Mouse (Mus musculus): ENCODE measurements around the gene Gpat3. TPM values are rescaled to one million over a fixed set of nuclear protein-coding genes. Genes with fewer than 3 reads are reported as not detected.

Gpat3 gene
- polyA plus RNA-seq, 1 experiment from 2014 or later = 1.6 TPM

- no peak overlapping the region for H3K9ac ChIP-seq (ENCODE audit: low read depth, low read length)
- WGBS = 22% methylated on average over 15 of the region's 15 CpGs
- H3K4me3 ChIP-seq (ENCODE audit: low read length) = no peak overlapping the region
Observed at GRCm38 (mm10) chr5:100917252-100917774, 71.8 kb downstream of the Gpat3 start.

GRCm38 (mm10) chr5:100919069-100919468 is 73.6 kb downstream of the Gpat3 start:
- no peak overlapping the region for H3K9ac ChIP-seq (ENCODE audit: low read depth, low read length)
- H3K4me2 ChIP-seq (ENCODE audit: low read length) = no peak overlapping the region
- no peaks in the 10 kb centered on the region for H3K9me3 ChIP-seq (ENCODE audit: control insufficient read depth, low read length)
- H3K4me1 ChIP-seq (ENCODE audit: control insufficient read depth, insufficient read depth, low read depth, low read length) = no peaks in the 10 kb centered on the region
- H3K4me3 ChIP-seq (ENCODE audit: low read length) = no peak overlapping the region
- no peak overlapping the region for H3K27ac ChIP-seq (ENCODE audit: low read depth, low read length)
- WGBS = 19% methylated on average over 9 of the region's 9 CpGs
- H3K36me3 ChIP-seq (ENCODE audit: control insufficient read depth, insufficient read depth, low read length) = no peaks in the 10 kb centered on the region
- peaks cover 9% of the 10 kb centered on the region for H3K27me3 ChIP-seq (replicated peaks; ENCODE audit: control insufficient read depth, insufficient read depth, low read length)
- peak; percentile 52; the same call in 1 of the 2 replicates for ATAC-seq

More at GRCm38 (mm10) chr5:100917252-100917774, 71.8 kb downstream of the Gpat3 start:
- Histone ChIP-seq H3K9me3 (ENCODE audit: control insufficient read depth, low read length) (no peaks in the 10 kb centered on the region), H3K36me3 (ENCODE audit: control insufficient read depth, insufficient read depth, low read length) (no peaks in the 10 kb centered on the region), H3K27me3 (replicated peaks; ENCODE audit: control insufficient read depth, insufficient read depth, low read length) (peaks cover 9% of the 10 kb centered on the region), H3K4me2 (ENCODE audit: low read length) (no peak overlapping the region), H3K27ac (ENCODE audit: low read depth, low read length) (no peak overlapping the region), H3K4me1 (ENCODE audit: control insufficient read depth, insufficient read depth, low read depth, low read length) (no peaks in the 10 kb centered on the region)
- ATAC-seq = 0 out of 2 replicates have a peak, but pooled peaks have one; percentile 50

GRCm38 (mm10) chr5:100929698-100930097 is 84.2 kb downstream of the Gpat3 start:
- no peak for ATAC-seq
- Histone ChIP-seq H3K4me1 (ENCODE audit: control insufficient read depth, insufficient read depth, low read depth, low read length) (no peaks in the 10 kb centered on the region), H3K4me2 (ENCODE audit: low read length) (no peak overlapping the region), H3K4me3 (ENCODE audit: low read length) (no peak overlapping the region), H3K36me3 (ENCODE audit: control insufficient read depth, insufficient read depth, low read length) (no peaks in the 10 kb centered on the region), H3K9ac (ENCODE audit: low read depth, low read length) (no peak overlapping the region), H3K27me3 (replicated peaks; ENCODE audit: control insufficient read depth, insufficient read depth, low read length) (no peaks in the 10 kb centered on the region), H3K27ac (ENCODE audit: low read depth, low read length) (no peak overlapping the region), H3K9me3 (ENCODE audit: control insufficient read depth, low read length) (no peaks in the 10 kb centered on the region)
- WGBS = 76% methylated on average over 2 of the region's 2 CpGs

GRCm38 (mm10) chr5:100943716-100944115 is 98.2 kb downstream of the Gpat3 start:
- 57% methylated on average over 11 of the region's 11 CpGs for WGBS
- H3K4me2 ChIP-seq (ENCODE audit: low read length) = no peak overlapping the region
- H3K4me3 ChIP-seq (ENCODE audit: low read length) = no peak overlapping the region
- no peaks in the 10 kb centered on the region for H3K9me3 ChIP-seq (ENCODE audit: control insufficient read depth, low read length)
- H3K4me1 ChIP-seq (ENCODE audit: control insufficient read depth, insufficient read depth, low read depth, low read length) = no peaks in the 10 kb centered on the region
- H3K9ac ChIP-seq (ENCODE audit: low read depth, low read length) = no peak overlapping the region
- no peaks in the 10 kb centered on the region; the same call in 1 of the 2 replicates for H3K27me3 ChIP-seq (replicated peaks; ENCODE audit: control insufficient read depth, insufficient read depth, low read length)
- H3K36me3 ChIP-seq (ENCODE audit: control insufficient read depth, insufficient read depth, low read length) = no peaks in the 10 kb centered on the region
- H3K27ac ChIP-seq (ENCODE audit: low read depth, low read length) = no peak overlapping the region
- no peak for ATAC-seq

- H3K4me1 ChIP-seq (ENCODE audit: control insufficient read depth, insufficient read depth, low read depth, low read length) = no peaks in the 10 kb centered on the region
- 75% methylated on average over 10 of the region's 10 CpGs for WGBS
- no peak overlapping the region for H3K27ac ChIP-seq (ENCODE audit: low read depth, low read length)
- no peak for ATAC-seq
- no peak overlapping the region for H3K4me3 ChIP-seq (ENCODE audit: low read length)
- no peak overlapping the region for H3K4me2 ChIP-seq (ENCODE audit: low read length)
- no peaks in the 10 kb centered on the region; the same call in 1 of the 2 replicates for H3K27me3 ChIP-seq (replicated peaks; ENCODE audit: control insufficient read depth, insufficient read depth, low read length)
- H3K9ac ChIP-seq (ENCODE audit: low read depth, low read length) = no peak overlapping the region
- H3K36me3 ChIP-seq (ENCODE audit: control insufficient read depth, insufficient read depth, low read length) = no peaks in the 10 kb centered on the region
- no peaks in the 10 kb centered on the region for H3K9me3 ChIP-seq (ENCODE audit: control insufficient read depth, low read length)
Observed at GRCm38 (mm10) chr5:100945336-100945735, 99.8 kb downstream of the Gpat3 start.

Other genes starting within 250 kb of the Gpat3 start
- 49.6 and 49.8 TPM in 2 replicates for gene Coq2, start 170.6 kb upstream of the Gpat3 start, polyA plus RNA-seq (2015; fragmentation: Nextera tagmentation; extraction: Ambion mirVana)
- gene Hpse, start 126.0 kb upstream of the Gpat3 start, polyA plus RNA-seq (2015; fragmentation: Nextera tagmentation; extraction: Ambion mirVana) = 0.56 and 0.66 TPM in 2 replicates
- 16.0 and 17.2 TPM in 2 replicates for gene Helq, start 47.1 kb upstream of the Gpat3 start, polyA plus RNA-seq (2015; fragmentation: Nextera tagmentation; extraction: Ambion mirVana)
- 130 and 139 TPM in 2 replicates for gene Mrps18c, start 47.1 kb upstream of the Gpat3 start, polyA plus RNA-seq (2015; fragmentation: Nextera tagmentation; extraction: Ambion mirVana)
- gene Abraxas1, start 24.7 kb upstream of the Gpat3 start, polyA plus RNA-seq (2015; fragmentation: Nextera tagmentation; extraction: Ambion mirVana) = 13.1 and 14.3 TPM in 2 replicates